Mouse (Mus musculus) forebrain, postnatal 0 days (tissue): ENCODE data around the gene Pou6f2. TPM values are rescaled to one million over a fixed set of nuclear protein-coding genes. Genes with fewer than 3 reads are reported as not detected.

Experiments used
- ATAC-seq: fragments of 200-750 bp; cut with Nextera tagmentation; 2 replicates; pipeline ENCODE4 v1.8.0; 2017; ENCODE audit warnings: mild to moderate bottlenecking, moderate library complexity
- DNase-seq: peaks from one replicate; pipeline ENCODE4 v3.0.0-alpha.2; 2015
- H3K27ac ChIP-seq: fragments of 300-500 bp; sonication (generic); 2 replicates; pipeline ENCODE4 v1.5.1; 2014; ENCODE audit warnings: low read depth, mild to moderate bottlenecking, antibody characterized with exemption, low read length, moderate library complexity, mixed read lengths
- H3K27me3 ChIP-seq: fragments of 300-500 bp; sonication (generic); 2 replicates; pipeline ENCODE4 v1.6.1; 2014; ENCODE audit warnings: mild to moderate bottlenecking, low read length, mixed read lengths; ENCODE audit not compliant: insufficient read depth
- H3K36me3 ChIP-seq: fragments of 300-500 bp; sonication (generic); 2 replicates; pipeline ENCODE4 v1.6.1; 2014; ENCODE audit warnings: mild to moderate bottlenecking, moderate library complexity; ENCODE audit not compliant: insufficient read depth
- H3K4me1 ChIP-seq: fragments of 300-500 bp; sonication (generic); 2 replicates; pipeline ENCODE4 v1.6.1; 2014; ENCODE audit warnings: antibody characterized with exemption; ENCODE audit not compliant: insufficient read depth
- H3K4me2 ChIP-seq: fragments of 300-500 bp; sonication (generic); 2 replicates; pipeline ENCODE4 v1.6.1; 2014; ENCODE audit warnings: low read depth, mild to moderate bottlenecking, moderate library complexity
- H3K4me3 ChIP-seq: fragments of 300-500 bp; sonication (generic); 2 replicates; pipeline ENCODE4 v1.5.1; 2014; ENCODE audit warnings: low read depth, low read length, mixed read lengths
- H3K9ac ChIP-seq: fragments of 300-500 bp; sonication (generic); 2 replicates; pipeline ENCODE4 v1.6.1; 2014; ENCODE audit warnings: mild to moderate bottlenecking
- H3K9me3 ChIP-seq: fragments of 300-500 bp; sonication (generic); 2 replicates; pipeline ENCODE4 v1.6.1; 2016; ENCODE audit warnings: low read length
- CTCF ChIP-seq: sonication (generic); IDR thresholded peaks from 2 replicates; pipeline ENCODE4 v1.5.1; 2016; ENCODE audit warnings: antibody characterized with exemption, control low read depth, low read depth
- WGBS: fragments of 180-500 bp; shearing (Covaris S2); extraction: QIAGEN DNeasy Blood & Tissue Kit; methylation state at CpG from one replicate; pipeline ENCODE4 v1.1.7; 2014; 5-methylcytosine and 5-hydroxymethylcytosine counted together
- polyA plus RNA-seq: library from polyadenylated mRNA; unstranded; fragments of >200 nt; fragmentation: Nextera tagmentation; extraction: Ambion mirVana; gene quantifications from 2 replicates; pipeline ENCODE4 v1.2.1, GENCODE M21; 2015
- total RNA-seq: library from RNA; depleted of rRNA; stranded (reverse); fragments of >200 nt; gene quantifications from 2 replicates; pipeline ENCODE4 v1.2.3, GENCODE M21; 2014

Pou6f2 gene
- total and polyA plus RNA-seq, 2 experiments from 2014 or later: 2.4 to 9.7 TPM

DNA sequence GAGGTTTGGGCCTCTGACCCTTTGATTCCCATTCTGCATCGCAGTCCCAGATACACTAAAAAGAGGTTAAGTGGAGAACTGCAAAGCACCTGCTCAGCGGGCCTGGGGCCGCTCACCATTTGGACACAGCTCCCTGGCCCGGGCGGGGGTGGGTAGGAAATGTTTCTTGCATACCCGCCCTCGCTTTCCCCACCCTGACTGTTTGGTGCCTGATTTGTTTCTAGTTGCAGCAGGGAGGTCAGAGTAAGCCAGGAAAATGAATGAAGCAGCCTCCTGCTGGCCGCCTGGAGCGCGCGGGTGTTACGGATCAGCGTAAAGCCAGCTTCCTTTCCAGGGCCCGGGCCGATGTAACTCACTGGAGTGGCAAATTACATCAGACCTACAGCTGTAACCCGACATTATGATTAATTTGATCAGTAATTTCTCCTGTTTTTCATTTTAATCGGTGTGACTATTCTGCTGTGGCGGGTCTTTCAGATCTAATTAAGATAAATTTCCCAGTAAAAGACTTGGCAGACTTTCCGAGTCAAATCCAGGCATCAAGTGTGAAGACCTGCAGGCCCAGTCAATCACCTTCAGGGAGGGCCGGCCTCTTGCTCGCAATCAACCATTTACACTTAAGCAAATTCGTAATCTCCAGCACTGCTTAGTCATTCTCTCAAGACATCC is 178.8 kb downstream of the Pou6f2 start:
- H3K4me3 ChIP-seq: no peak overlapping the region
- 5% methylated on average over 22 of the region's 22 CpGs for WGBS
- no peak overlapping the region for H3K27ac ChIP-seq
- no peaks in the 10 kb centered on the region for H3K36me3 ChIP-seq
- no peaks in the 10 kb centered on the region for H3K9me3 ChIP-seq
- no peaks in the 10 kb centered on the region for H3K27me3 ChIP-seq
- 0 out of 2 replicates have a peak overlapping the region, but pooled peaks have one; percentile 29 for H3K9ac ChIP-seq
- no peaks in the 10 kb centered on the region for H3K4me1 ChIP-seq
- ATAC-seq (peak; percentile 87), DNase-seq (peak; percentile 46)
- peak overlapping the region; percentile 39 for H3K4me2 ChIP-seq
- peak; percentile 48 for TF ChIP-seq CTCF

DNA sequence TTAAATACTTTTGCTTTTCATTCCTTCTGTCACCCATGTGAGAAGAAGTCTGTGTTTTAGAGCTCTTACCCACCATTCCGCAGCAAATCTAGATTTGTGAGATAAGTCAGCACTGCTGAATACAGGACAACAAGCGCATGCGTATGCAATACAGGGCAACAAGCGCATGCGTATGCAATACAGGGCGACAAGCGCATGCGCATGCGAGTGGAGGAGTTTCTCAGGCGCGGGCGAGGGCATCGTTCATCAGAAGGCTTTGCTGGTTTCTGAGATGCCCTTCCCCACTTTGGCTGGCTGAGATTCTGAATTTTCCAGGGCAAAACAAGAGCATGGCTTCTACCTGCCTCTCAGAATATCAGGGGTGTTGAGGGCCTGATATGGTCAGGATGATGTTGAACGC is 186.2 kb downstream of the Pou6f2 start:
- Histone ChIP-seq H3K4me1 (no peaks in the 10 kb centered on the region), H3K9me3 (no peaks in the 10 kb centered on the region), H3K9ac (no peak overlapping the region), H3K27me3 (no peaks in the 10 kb centered on the region), H3K4me2 (no peak overlapping the region), H3K4me3 (no peak overlapping the region), H3K36me3 (no peaks in the 10 kb centered on the region), H3K27ac (no peak overlapping the region)
- no peak for TF ChIP-seq CTCF
- ATAC-seq (no peak), DNase-seq (no peak)
- 97% methylated on average over 14 of the region's 14 CpGs for WGBS

DNA sequence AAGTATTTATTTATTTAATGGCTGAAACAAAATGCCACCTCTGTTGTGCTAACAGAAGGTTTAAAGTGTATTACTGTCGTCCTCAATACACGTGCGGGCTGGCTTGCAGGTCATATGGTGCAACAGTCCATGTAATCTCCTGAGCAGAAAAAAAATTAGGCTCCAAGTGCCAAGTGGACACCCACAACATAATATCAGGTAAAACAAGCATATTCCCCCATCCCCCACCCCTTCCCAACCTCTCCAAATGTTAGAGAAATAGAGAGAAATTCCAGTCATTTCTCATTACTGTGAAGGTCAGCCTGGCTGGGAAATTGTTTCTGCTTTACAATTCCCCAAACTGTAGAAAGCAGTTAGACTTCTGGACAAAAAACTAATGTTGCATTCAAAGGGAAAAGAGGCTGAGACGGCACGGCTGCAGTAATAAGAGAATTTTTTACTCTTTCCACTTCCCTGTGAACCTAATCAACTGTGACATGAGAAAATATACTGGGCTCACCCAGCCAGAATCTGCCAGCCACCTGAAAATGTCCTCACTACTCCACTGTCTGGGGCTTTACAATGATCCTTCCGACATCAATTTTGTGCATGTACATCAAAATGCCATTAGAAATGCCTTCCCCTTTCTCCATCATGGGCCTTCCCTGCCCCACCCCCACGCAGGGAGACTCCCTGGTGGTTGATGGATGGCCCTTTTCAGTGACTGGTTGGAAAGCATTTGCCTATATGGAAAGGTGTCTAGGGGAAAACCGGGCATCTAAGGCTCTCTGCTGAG is 192.8 kb downstream of the Pou6f2 start:
- DNase-seq: no peak
- 56% methylated on average over 8 of the region's 8 CpGs for WGBS
- H3K27ac ChIP-seq: no peak overlapping the region
- H3K36me3 ChIP-seq: no peaks in the 10 kb centered on the region
- H3K9me3 ChIP-seq: no peaks in the 10 kb centered on the region
- H3K4me3 ChIP-seq: no peak overlapping the region
- H3K4me2 ChIP-seq: no peak overlapping the region
- no peaks in the 10 kb centered on the region for H3K4me1 ChIP-seq
- H3K27me3 ChIP-seq: no peaks in the 10 kb centered on the region
- no peak for ATAC-seq
- H3K9ac ChIP-seq: no peak overlapping the region
- no peak for TF ChIP-seq CTCF

DNA sequence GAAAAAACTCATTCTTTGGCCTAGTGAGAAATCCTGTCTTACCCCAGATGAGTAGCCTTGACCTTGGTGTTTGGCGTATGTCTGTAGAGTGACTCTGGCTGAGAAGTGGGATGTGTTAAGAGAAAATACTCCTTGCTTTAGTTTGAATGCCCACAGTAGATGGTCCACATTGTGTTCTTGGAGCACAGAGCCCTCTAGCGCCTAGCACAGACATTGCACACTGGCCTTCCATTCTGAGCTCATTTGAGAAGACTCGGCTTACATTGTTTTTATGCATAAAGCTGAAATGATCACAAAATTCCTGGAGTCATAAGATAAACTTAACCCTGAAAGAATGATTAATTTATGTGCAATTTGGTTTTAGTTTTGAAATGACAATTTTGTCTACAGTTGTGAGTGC is 223.5 kb downstream of the Pou6f2 start:
- peak; percentile 70 for TF ChIP-seq CTCF
- peak; percentile 39 for DNase-seq
- 52% methylated on average over 3 of the region's 3 CpGs for WGBS
- Histone ChIP-seq H3K4me1 (peaks cover 5% of the 10 kb centered on the region; the same call in 1 of the 2 replicates), H3K9me3 (no peaks in the 10 kb centered on the region), H3K27me3 (no peaks in the 10 kb centered on the region), H3K9ac (no peak overlapping the region), H3K27ac (no peak overlapping the region), H3K4me2 (no peak overlapping the region), H3K36me3 (no peaks in the 10 kb centered on the region), H3K4me3 (no peak overlapping the region)
- ATAC-seq: no peak

DNA sequence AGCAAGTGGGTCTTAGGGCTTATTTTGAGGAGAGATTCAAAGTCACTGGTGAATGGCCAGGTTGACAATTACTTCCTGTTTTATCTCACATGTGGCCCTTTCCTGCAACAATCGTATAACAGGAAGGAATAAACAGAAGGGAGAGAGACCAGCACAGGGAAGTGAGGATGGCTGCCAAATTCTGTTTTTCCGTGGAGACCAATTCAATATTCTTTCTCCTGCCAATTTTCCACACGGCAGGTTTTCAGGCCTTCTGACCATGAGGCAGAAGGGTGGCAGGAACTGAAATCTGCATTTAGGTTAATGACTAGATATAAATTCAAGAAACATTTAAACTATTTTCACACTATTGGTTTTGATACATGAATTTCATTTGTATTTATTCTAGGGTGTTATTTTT is 224.5 kb downstream of the Pou6f2 start:
- no peak overlapping the region for H3K4me3 ChIP-seq
- TF ChIP-seq CTCF: no peak
- H3K4me1 ChIP-seq: peaks cover 5% of the 10 kb centered on the region; the same call in 1 of the 2 replicates
- no peaks in the 10 kb centered on the region for H3K36me3 ChIP-seq
- no peak for ATAC-seq
- H3K27me3 ChIP-seq: no peaks in the 10 kb centered on the region
- H3K9me3 ChIP-seq: no peaks in the 10 kb centered on the region
- no peak overlapping the region for H3K9ac ChIP-seq
- H3K4me2 ChIP-seq: no peak overlapping the region
- H3K27ac ChIP-seq: no peak overlapping the region
- no peak for DNase-seq
- WGBS: 39% methylated on average over 3 of the region's 3 CpGs

DNA sequence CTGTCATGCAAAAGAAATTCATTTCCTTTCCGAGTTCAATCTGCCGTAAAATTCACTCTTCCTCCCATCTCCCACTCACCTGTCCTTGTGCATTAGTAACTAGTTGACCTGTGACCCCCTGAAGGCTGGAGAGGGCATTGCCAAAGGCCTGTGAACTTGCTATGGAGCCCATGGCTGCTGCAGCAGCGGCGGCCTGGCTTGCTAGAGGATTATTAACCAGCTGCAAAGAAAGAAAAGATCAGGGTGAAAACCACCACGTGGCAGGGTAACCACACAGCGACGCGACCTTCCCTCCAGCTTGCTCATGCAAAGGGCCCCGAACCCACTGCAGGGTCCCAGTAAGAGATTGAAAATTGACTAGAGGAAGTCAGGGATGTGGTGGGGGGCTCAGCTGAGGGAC is 225.2 kb downstream of the Pou6f2 start:
- 43% methylated on average over 9 of the region's 9 CpGs for WGBS
- TF ChIP-seq CTCF: no peak

DNA sequence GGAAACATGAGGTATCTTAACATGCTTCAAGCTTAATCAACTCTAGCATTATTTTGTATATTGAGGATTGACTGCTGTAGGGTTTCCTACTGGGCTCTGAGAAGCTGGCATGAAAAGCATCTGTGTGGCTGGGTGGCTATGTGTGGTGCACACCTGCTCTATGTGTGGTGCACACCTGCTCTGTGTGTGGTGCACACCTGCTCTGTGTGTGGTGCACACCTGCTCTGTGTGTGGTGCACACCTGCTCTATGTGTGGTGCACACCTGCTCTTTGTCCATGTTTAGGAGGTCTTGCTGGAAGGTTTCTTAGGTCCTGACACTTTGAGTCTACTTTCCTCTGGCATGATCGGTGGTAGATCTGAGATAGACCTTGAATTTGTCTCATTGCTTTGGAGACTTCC is 233.3 kb downstream of the Pou6f2 start:
- DNase-seq (no peak), ATAC-seq (no peak)
- H3K27me3 ChIP-seq: no peaks in the 10 kb centered on the region
- H3K9me3 ChIP-seq: no peaks in the 10 kb centered on the region
- H3K27ac ChIP-seq: no peak overlapping the region
- H3K4me2 ChIP-seq: no peak overlapping the region
- no peaks in the 10 kb centered on the region for H3K4me1 ChIP-seq
- 98% methylated on average over 1 of the region's 1 CpGs for WGBS
- no peaks in the 10 kb centered on the region for H3K36me3 ChIP-seq
- H3K4me3 ChIP-seq: no peak overlapping the region
- TF ChIP-seq CTCF: no peak
- H3K9ac ChIP-seq: no peak overlapping the region

More for the DNA sequence above, 225.2 kb downstream of the Pou6f2 start:
- Histone ChIP-seq H3K27ac (no peak overlapping the region), H3K36me3 (no peaks in the 10 kb centered on the region), H3K4me1 (peaks cover 5% of the 10 kb centered on the region; the same call in 1 of the 2 replicates), H3K4me3 (no peak overlapping the region), H3K4me2 (no peak overlapping the region), H3K9ac (no peak overlapping the region), H3K27me3 (no peaks in the 10 kb centered on the region), H3K9me3 (no peaks in the 10 kb centered on the region)
- no peak for DNase-seq
- no peak for ATAC-seq
